Mouse (Mus musculus) layer of hippocampus, adult 9-10 months (tissue): ENCODE measurements around the gene Scrt2.
A peak's percentile ranks its signal among the peaks of the same experiment; 100 is the strongest.

Source experiments
- DNase-seq: peaks from one replicate; pipeline ENCODE4 v3.0.0; 2022; ENCODE audit warnings: low spot score

Scrt2 gene

DNA sequence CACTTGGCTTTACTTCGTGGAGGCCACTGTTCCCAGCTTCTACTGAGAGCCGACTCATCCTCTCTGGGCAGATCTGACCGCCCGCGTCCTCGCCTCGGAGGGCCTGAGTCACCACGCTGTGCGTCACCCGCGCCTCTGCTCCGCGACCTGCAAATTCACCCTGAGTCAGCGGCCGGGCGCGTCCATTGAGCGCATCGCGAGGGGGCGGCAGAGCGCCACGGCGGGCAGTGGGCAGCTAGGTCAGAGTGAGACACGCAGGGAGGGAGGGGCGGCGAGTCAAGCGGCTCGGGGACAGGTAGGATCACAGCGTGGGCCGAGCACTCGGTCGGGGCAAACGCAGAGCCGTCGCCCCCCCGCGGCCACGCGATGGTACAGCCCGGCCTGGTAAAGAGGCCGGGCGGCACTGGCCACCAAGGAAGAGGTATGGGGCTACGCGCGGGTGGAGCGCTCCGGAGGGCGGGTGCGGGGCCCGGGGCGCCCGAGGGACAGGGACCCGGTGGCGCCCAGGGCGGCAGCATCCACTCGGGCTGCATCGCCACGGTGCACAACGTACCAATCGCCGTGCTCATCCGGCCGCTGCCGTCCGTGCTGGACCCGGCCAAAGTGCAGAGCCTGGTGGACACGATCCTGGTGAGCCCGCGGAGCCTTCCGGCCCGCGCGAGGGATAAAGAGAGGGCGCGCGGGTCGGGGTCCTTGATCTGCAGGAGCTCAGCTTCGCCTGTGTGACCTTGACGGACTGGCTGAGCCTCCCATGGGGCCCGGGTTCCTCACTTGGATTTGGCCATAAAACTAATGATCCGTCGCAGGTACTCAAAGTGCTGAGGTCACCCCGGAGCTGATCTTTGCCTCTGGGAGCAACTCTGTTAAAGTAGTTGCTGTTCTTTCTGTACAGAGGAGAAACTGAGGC lies 24.2 kb downstream of the Scrt2 start, which contains the start of gene Srxn1:
Gene Srxn1, plus strand, starts transcription at position 199 of the 907 bp plus-strand sequence.
- no peak for DNase-seq

- DNase-seq, result no peak
Measured at GRCm38 (mm10) chr2:152106225-152106595, 24.9 kb downstream of the Scrt2 start.

- no peak for DNase-seq
Measured at GRCm38 (mm10) chr2:152106597-152106996, 25.3 kb downstream of the Scrt2 start.

GRCm38 (mm10) chr2:152108702-152109101 lies 27.4 kb downstream of the Scrt2 start:
- no peak for DNase-seq

GRCm38 (mm10) chr2:152109386-152109785 lies 28.1 kb downstream of the Scrt2 start:
- DNase-seq, result no peak

DNA sequence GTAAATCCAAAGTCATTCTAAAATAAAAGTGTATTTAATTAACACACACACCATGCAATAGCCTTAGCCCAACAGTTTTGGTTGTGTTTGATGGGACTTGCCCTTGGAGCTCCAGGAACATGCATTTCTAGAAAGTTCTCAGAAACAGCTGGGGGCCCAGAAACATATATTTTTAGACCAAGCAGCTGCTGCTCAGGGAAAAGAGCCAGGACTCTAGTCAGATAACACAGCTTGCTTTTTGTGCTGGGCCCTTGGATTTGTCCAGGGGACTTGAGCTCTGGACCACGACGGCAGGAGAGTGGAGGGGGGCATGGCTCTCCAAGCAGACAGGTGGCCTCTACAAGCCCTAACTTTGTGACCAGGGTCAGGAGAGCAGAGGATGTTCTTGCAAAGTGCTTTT lies 30.0 kb downstream of the Scrt2 start:
- DNase-seq, result no peak

DNA sequence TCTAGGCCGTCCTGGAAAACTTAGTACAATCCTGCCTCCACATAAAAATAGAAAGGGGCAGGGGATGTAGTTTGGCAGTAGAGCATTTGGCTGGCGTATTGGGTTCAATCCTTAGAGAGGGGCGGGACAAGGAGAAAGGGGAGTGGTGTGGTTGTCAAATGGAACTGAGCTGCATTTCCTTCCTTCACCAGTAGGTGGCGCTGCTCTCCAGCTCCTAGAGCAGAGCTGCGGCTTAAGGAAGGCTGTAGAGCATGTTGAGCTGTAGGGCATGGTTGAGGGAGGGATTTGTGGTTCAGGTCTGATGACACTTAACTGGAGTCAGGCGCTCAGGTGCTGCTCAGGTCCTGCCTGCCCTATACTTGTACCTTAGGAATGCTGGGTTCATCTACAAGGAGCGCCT lies 30.6 kb downstream of the Scrt2 start:
- peak; percentile 90 for DNase-seq

DNA sequence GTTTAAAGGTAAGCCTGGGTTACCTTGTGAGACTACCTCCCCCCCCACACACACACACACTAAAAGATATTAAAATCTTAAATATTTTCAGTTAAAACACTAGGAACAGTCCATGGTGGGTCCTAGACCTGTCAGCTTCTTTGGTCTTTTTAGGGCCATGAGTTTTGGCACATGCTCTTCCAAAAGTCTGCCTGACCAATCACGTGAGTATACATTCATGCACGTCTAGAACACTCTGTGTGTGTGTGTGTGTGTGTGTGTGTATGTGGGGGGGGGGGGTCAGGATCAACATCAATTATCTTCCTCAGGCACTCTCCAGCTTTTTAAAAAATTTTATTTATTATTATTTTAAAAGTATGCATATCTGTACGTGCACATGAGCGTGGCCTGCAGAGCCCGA lies 31.2 kb downstream of the Scrt2 start:
- DNase-seq, result no peak

DNA sequence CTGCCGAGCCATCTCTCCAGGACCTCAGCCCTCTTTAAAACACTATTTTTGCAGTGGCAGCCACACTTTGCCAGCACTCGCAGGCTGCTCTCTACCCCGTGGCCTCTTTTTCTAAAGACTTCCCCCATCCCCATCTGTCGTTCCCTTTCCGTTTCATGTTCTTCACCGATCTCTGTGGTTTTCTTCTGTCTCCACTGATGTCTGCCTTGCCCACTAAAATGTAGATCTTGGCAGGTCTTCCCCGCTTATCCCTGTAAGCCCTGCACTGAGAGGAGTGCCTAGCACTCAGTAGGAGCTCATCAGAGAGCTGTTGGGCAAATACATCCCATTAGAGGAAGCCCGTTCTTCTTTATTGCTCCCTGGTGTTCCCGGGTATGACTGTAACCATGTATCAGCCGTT lies 31.6 kb downstream of the Scrt2 start:
- no peak for DNase-seq

GRCm38 (mm10) chr2:152114057-152114975 lies 33.0 kb downstream of the Scrt2 start:
- no peak for DNase-seq

DNA sequence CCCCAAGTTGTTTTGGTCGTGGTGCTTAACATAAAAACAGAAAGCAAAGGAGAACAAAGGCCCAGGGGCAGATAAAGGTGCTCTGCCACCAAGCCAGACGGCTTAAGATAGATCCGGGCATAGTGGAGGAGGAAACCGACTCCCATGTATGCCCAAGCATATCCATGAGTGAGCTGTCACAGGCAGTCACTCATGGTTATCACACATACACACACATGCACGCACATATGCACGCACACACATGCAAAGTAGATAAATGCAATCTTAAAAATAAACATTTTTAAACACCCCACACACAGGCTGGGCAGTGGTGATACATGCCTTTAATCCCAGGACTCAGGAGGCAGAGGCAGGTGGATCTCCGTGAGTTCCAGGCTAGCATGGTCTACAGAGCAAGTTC lies 36.4 kb downstream of the Scrt2 start:
- no peak for DNase-seq

- no peak for DNase-seq
Measured at GRCm38 (mm10) chr2:152119228-152119865, 38.0 kb downstream of the Scrt2 start.

DNA sequence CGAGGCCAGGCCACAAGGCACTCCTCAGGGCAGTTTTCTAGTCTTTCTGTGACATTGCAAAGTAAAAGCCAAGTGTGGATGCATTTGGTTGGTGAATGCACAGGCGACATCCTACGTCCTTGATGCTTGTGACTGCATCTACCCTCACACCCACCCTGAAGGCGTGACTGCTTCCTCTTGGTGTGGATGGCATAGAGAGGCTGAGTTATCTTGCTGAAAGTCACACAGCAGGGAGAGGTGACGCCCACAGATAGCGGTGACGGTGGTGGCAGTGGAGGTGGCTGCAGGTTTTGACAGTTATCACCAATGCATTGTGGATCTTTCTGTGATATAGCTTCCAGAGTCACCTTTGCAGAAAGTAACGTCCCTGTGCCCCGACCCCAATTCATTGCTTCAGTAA lies 41.6 kb downstream of the Scrt2 start:
- DNase-seq, result no peak

- DNase-seq, result no peak
Measured at GRCm38 (mm10) chr2:152128597-152128996, 47.3 kb downstream of the Scrt2 start.

DNA sequence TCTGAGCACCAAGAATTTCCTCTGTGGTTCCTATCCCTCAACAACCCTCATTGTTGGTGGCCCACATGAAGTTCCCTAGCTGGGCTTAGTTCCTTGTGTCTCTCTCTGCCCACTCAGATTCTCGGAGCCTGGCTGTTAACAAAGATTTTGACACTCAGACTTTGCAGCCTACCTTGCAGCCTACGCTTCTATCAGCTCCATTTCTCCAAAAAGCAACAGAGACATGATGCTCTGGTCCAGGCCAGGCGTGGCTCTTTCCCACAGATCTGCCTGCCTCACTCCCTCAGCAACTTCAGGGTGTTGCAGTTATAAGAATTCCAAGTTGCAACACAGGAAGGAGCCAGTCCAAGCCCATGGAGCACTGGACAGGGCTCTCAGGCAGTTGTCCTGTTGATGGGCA lies 48.4 kb downstream of the Scrt2 start:
- DNase-seq, result no peak

DNA sequence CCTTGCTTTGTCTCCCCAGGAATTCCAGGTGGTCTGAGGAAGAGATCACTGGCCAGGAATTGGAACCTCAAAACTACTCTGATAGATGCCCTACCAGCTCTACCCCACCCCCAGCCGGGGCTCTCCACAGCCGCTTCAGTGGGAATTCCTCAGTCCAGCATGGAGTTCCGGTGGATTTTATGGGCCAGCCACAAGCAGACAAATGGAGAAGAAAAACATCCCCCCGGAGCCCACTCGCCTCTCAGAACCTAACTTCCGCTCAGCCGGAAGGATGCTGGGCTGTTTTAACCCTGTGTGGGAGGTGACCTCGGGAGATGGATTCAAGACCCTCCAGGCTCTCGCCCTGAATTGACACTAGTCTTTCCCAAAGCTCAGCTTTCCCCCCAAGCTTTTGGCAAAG lies 50.7 kb downstream of the Scrt2 start:
- DNase-seq, result no peak

DNA sequence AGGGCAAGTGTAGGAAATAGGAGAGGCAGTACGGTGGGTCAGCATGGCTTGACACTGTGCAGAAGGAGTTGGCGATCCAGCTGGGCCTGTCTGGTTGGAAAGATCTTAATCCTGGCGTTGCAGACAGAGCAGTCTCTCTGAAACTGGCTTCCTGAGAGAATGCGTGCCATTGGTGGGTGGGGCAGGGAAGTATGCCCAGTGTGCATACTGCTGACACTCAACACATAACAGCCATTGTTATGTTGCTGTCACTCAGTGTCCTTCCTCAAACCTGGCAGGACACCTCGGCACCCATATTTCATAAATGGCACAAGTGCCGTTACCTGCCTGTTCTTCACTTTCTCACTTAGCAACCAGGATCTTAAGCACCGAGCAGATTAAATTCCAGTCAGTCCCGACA lies 51.4 kb downstream of the Scrt2 start:
- DNase-seq, result no peak

- DNase-seq, result peak; percentile 18
Measured at GRCm38 (mm10) chr2:152139191-152139987, 58.1 kb downstream of the Scrt2 start.

DNA sequence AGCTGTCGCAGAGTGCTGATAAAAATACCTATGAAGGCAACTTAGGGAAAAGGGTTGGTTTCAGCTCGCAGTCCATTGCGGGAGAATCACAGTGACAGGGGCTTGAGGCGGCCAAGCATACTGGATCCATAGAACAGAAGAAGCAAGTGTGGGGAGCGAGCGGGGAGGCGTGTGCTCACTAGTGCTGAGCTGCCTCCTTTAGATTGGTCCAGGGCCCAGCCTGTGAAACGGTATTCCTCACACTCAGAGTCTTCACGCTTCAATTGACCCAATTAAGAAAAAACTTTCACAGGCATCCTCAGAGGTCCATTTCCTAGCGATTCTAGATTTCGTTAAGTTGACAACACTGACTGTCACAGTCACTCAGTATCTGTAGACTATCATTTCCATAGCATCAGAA lies 59.6 kb downstream of the Scrt2 start:
- DNase-seq, result no peak

DNA sequence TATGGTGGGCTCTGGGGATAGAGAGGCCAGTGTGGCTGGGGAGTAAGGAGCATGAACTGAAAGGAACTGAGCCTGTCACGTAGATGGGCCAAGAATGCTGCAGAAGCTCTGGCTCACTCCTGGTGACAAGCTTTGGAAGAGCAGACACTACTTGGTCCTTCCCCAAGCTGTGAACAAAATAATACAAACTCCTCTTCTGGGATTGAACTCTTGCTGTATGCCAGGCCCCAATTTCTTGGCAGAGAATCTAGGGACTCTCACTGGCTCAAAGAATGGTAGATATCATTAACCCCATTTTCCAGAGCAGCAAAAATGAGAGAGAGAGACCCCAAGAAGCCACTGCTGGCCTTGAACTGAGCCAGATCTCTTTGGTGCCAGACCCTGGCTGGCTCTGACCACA lies 60.2 kb downstream of the Scrt2 start:
- no peak for DNase-seq

DNA sequence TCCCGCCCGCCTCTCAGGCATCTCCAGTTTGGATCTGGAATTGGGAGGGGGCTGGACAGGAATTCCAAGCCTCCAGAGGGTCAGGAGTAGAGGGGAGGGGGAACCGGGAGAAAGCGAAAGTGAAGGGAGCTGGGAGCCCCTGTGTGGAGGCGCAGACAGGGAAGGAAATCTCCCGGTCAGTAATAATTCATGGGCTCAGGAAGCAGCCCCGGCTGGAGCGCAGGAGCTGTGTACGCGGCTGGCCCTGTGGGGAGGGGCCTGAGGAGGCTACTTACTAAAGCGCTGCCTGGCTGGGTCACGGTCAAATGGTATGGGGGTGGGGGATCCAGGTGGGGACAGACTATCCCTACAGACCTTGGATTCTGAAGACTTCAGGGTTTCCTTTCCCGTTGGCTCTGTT lies 60.7 kb downstream of the Scrt2 start:
- DNase-seq, result no peak

- no peak for DNase-seq
Measured at GRCm38 (mm10) chr2:152142571-152142970, 61.2 kb downstream of the Scrt2 start.
